Mouse (Mus musculus): Measurements from ENCODE around the gene Emc4.

- TF ChIP-seq CTCF (IDR thresholded peaks at IDR 0.05; ENCODE audit: extremely low read depth, insufficient read length, insufficient replicate concordance, low read depth, low read length) (no peak), POLR2A (IDR thresholded peaks at IDR 0.05; ENCODE audit: low read depth, low read length) (no peak)
These were observed 5.3 kb upstream of the Emc4 start for GRCm38 (mm10) chr2:112373141-112373540.

Measured in small intestine, adult 2 months (tissue).